27 mouse cellular contexts compared by ENCODE assay signal in the genomic region with DNA sequence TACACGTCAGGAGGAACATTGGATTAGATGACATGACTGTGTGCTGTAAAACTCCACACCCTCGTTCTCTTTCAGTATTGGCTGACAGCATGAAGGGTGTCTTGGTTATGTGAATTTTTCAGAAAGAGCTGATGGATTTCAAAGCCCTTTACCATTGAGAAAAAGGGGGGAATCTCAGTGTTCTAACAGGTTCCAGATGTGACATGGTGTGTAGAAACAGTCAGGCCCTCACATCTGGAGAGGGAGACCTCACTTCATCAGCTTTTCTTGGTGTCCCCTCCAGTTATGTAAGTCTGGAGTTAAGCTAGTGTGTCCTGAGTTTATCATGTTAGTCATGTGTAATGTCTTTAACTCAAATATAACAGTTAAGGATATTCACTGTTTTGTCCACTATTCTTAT. TPM values are rescaled to one million over a fixed set of nuclear protein-coding genes. Genes with fewer than 3 reads are reported as not detected.
DNase-seq lines count a peak whose midpoint lies in the region; ATAC-seq and TF ChIP-seq lines count a peak whose summit lies in the region.
"Had no signal": no experiment of that assay in that cellular context is flagged by ENCODE, and none has a peak within 500 bp of the region (broad histone marks: within the 10 kb centered on the region; RNA-seq: fewer than 3 reads in every experiment).

No protein-coding gene starts in this region.

- no peaks in the 10 kb centered on the region for H3K27me3 ChIP-seq in limb, embryonic 11.5 days (ENCODE audit: control insufficient read depth, insufficient read depth, low read length)
- peaks cover 48% of the 10 kb centered on the region for H3K27me3 ChIP-seq in limb, embryonic 10.5 days (ENCODE audit: low read depth, poor library complexity, severe bottlenecking)
- peaks cover 35% of the 10 kb centered on the region for H3K27me3 ChIP-seq in limb, embryonic 12.5 days
- H3K27me3 ChIP-seq: embryonic facial prominence, embryonic 12.5 days; embryonic facial prominence, embryonic 15.5 days; forebrain, embryonic 15.5 days; heart, embryonic 13.5 days had no signal

- DNase-seq in embryo, embryonic 10 days (ENCODE audit: low spot score): peak; percentile 58
- no peak for DNase-seq in embryo, embryonic 9.5 days (ENCODE audit: extremely low spot score)
- DNase-seq in limb, embryonic 11.5 days (ENCODE audit: low spot score): no peak
- no peak for DNase-seq in limb, embryonic 10.5 days (ENCODE audit: low spot score)
- DNase-seq in mesoderm, embryonic 11.5 days (ENCODE audit: low read depth, low spot score): peak; percentile 42
- no peak for DNase-seq in cerebellum, adult 18-20 months
- DNase-seq in gastrocnemius, adult 2 months: no peak
- DNase-seq: adrenal gland, adult 8-10 months; adrenal gland, postnatal 25 days; cerebellum, adult 11-12 months; cerebellum, adult 9-10 months; cerebellum, postnatal 25 days; gastrocnemius, postnatal 14 days; heart, adult 2 months; heart, postnatal 14 days; heart, postnatal 4 days had no signal

- TF ChIP-seq CTCF in gastrocnemius, adult 2 months (IDR thresholded peaks at IDR 0.05): no peak

- no peak overlapping the region for H3K9ac ChIP-seq in limb, embryonic 11.5 days (ENCODE audit: low read length)
- no peak overlapping the region for H3K9ac ChIP-seq in limb, embryonic 12.5 days (replicated peaks)
- H3K9ac ChIP-seq: embryonic facial prominence, embryonic 12.5 days; embryonic facial prominence, embryonic 15.5 days; forebrain, embryonic 15.5 days; heart, embryonic 13.5 days; hindbrain, embryonic 14.5 days had no signal

- H3K4me2 ChIP-seq in limb, embryonic 11.5 days (ENCODE audit: low read depth, severe bottlenecking): no peak overlapping the region
- H3K4me2 ChIP-seq in limb, embryonic 12.5 days: no peak overlapping the region
- H3K4me2 ChIP-seq: embryonic facial prominence, embryonic 12.5 days; embryonic facial prominence, embryonic 15.5 days; forebrain, embryonic 15.5 days; heart, embryonic 13.5 days; hindbrain, embryonic 14.5 days had no signal

- peaks cover 8% of the 10 kb centered on the region for H3K4me1 ChIP-seq in limb, embryonic 11.5 days (ENCODE audit: control insufficient read depth, insufficient read depth, low read length)
- H3K4me1 ChIP-seq in limb, embryonic 10.5 days: peaks cover 25% of the 10 kb centered on the region
- peaks cover 33% of the 10 kb centered on the region for H3K4me1 ChIP-seq in limb, embryonic 12.5 days (replicated peaks)
- H3K4me1 ChIP-seq: embryonic facial prominence, embryonic 15.5 days; heart, embryonic 13.5 days had no signal

- intact Hi-C loops in gastrocnemius, adult 2 months (cut with DNase I): no loop called here

- no peaks in the 10 kb centered on the region for H3K36me3 ChIP-seq in limb, embryonic 11.5 days (ENCODE audit: control insufficient read depth, insufficient read depth, low read length)
- H3K36me3 ChIP-seq in limb, embryonic 10.5 days: no peaks in the 10 kb centered on the region
- no peaks in the 10 kb centered on the region for H3K36me3 ChIP-seq in limb, embryonic 12.5 days
- H3K36me3 ChIP-seq: embryonic facial prominence, embryonic 12.5 days; embryonic facial prominence, embryonic 15.5 days; forebrain, embryonic 15.5 days; heart, embryonic 10.5 days; heart, embryonic 13.5 days had no signal

- ATAC-seq in limb, embryonic 11.5 days (ENCODE audit: insufficient number of reproducible peaks, low FRiP score, low TSS enrichment, low read depth): peak; percentile 60; the same call in 1 of the 2 replicates
- ATAC-seq in limb, embryonic 12.5 days (ENCODE audit: insufficient number of reproducible peaks, insufficient read depth, low FRiP score, low TSS enrichment, low read depth): peak; percentile 43; the same call in 1 of the 2 replicates
- ATAC-seq: activated CD4-positive, CD25-positive, alpha-beta regulatory T cell, adult 4 months; forebrain, embryonic 15.5 days; hindbrain, postnatal 0 days; intestine, postnatal 0 days had no signal

- no peak overlapping the region for H3K4me3 ChIP-seq in limb, embryonic 11.5 days (ENCODE audit: low read depth, low read length)
- no peak overlapping the region for H3K4me3 ChIP-seq in limb, embryonic 10.5 days
- H3K4me3 ChIP-seq in limb, embryonic 12.5 days (replicated peaks): no peak overlapping the region
- no peak overlapping the region for H3K4me3 ChIP-seq in gastrocnemius, adult 2 months
- H3K4me3 ChIP-seq: embryonic facial prominence, embryonic 12.5 days; embryonic facial prominence, embryonic 15.5 days; forebrain, embryonic 15.5 days; heart, adult 2 months; heart, embryonic 10.5 days; heart, embryonic 13.5 days had no signal

- WGBS in limb, embryonic 11.5 days: 10% methylated on average over 2 of the region's 2 CpGs
- WGBS in limb, embryonic 10.5 days: 16% methylated on average over 2 of the region's 2 CpGs
- WGBS in limb, embryonic 12.5 days: 7% methylated on average over 2 of the region's 2 CpGs

- no peak overlapping the region for H3K27ac ChIP-seq in limb, embryonic 11.5 days (replicated peaks; ENCODE audit: low read depth, low read length)
- H3K27ac ChIP-seq in limb, embryonic 10.5 days: no peak overlapping the region
- H3K27ac ChIP-seq in limb, embryonic 12.5 days: no peak overlapping the region
- H3K27ac ChIP-seq in gastrocnemius, adult 2 months: no peak overlapping the region
- H3K27ac ChIP-seq: embryonic facial prominence, embryonic 12.5 days; embryonic facial prominence, embryonic 15.5 days; forebrain, embryonic 15.5 days; heart, adult 2 months; heart, embryonic 10.5 days; heart, embryonic 13.5 days; hindbrain, embryonic 14.5 days; hindbrain, postnatal 0 days had no signal

- H3K9me3 ChIP-seq in limb, embryonic 11.5 days (ENCODE audit: control insufficient read depth, low read length): no peaks in the 10 kb centered on the region
- H3K9me3 ChIP-seq in limb, embryonic 10.5 days (replicated peaks): no peaks in the 10 kb centered on the region
- H3K9me3 ChIP-seq in limb, embryonic 12.5 days: no peaks in the 10 kb centered on the region
- H3K9me3 ChIP-seq: embryonic facial prominence, embryonic 12.5 days; embryonic facial prominence, embryonic 15.5 days; forebrain, embryonic 15.5 days; heart, embryonic 10.5 days; heart, embryonic 13.5 days had no signal

RNA-seq across cellular contexts. Expression of a gene that starts 43.6 kb away (rescaled TPM):
- 12.0 and 12.2 TPM in 2 replicates for polyA plus RNA-seq in limb, embryonic 11.5 days (2014; fragmentation: Nextera tagmentation; extraction: Ambion mirVana)
- polyA plus RNA-seq in limb, embryonic 10.5 days (2016; fragmentation: Nextera tagmentation; extraction: Ambion mirVana): 5.1 and 7.2 TPM in 2 replicates
- polyA plus RNA-seq in limb, embryonic 12.5 days (2016; fragmentation: Nextera tagmentation; extraction: Ambion mirVana): 17.9 and 18.1 TPM in 2 replicates
- total RNA-seq in gastrocnemius, adult 2 months (2021): 1 to 10 TPM; 4.1 to 4.6 TPM
- total RNA-seq: common myeloid progenitor, adult 5-6 weeks had no signal
- polyA plus RNA-seq: activated CD4-positive, CD25-positive, alpha-beta regulatory T cell, adult 4 months had no signal

Comparison
In these comparisons a context has a peak if more than half of its experiments do, and no peak if none do; other contexts are left out.
1. DNase-seq: peak in embryo, embryonic 10 days (single experiment) and mesoderm, embryonic 11.5 days (single experiment); none in embryo, embryonic 9.5 days (single experiment), limb, embryonic 11.5 days (single experiment), limb, embryonic 10.5 days (single experiment), cerebellum, adult 18-20 months (0 of 2) and gastrocnemius, adult 2 months (single experiment).